Mouse (Mus musculus) monocyte, adult 2 months (primary cell): Measurements from ENCODE around the gene Nos3.

Experiments used
- DNase-seq, 2 experiments: peaks; one replicate each; pipeline ENCODE4 v3.0.0; 2022; ENCODE audit warnings: low spot score in 2 of 2, low read depth in 1 of 2

The Nos3 gene

GRCm38 (mm10) chr5:24344477-24345051 is 20.0 kb upstream of the Nos3 start:
- no peak for DNase-seq

- DNase-seq, result no peak
Measured at GRCm38 (mm10) chr5:24346313-24346712, 18.3 kb upstream of the Nos3 start.

GRCm38 (mm10) chr5:24347186-24347875 is 17.3 kb upstream of the Nos3 start:
- no peak for DNase-seq

- DNase-seq, result no peak
Measured at GRCm38 (mm10) chr5:24348128-24348527, 16.5 kb upstream of the Nos3 start.

- DNase-seq, result no peak
Measured at GRCm38 (mm10) chr5:24348546-24348945, 16.1 kb upstream of the Nos3 start.

GRCm38 (mm10) chr5:24350073-24350472 is 14.5 kb upstream of the Nos3 start:
- DNase-seq, result no peak

- DNase-seq, result no peak
Measured at GRCm38 (mm10) chr5:24350531-24351250, 13.9 kb upstream of the Nos3 start.

GRCm38 (mm10) chr5:24351278-24351677 is 13.3 kb upstream of the Nos3 start, which contains the start of gene Kcnh2:
TSS of gene Kcnh2 (minus strand) at chr5:24351604.
- no peak for DNase-seq

GRCm38 (mm10) chr5:24351701-24352171 is 12.9 kb upstream of the Nos3 start:
- no peak for DNase-seq

GRCm38 (mm10) chr5:24352251-24352859 is 12.3 kb upstream of the Nos3 start:
- no peak for DNase-seq

- no peak for DNase-seq
Measured at GRCm38 (mm10) chr5:24353327-24353726, 11.3 kb upstream of the Nos3 start.

GRCm38 (mm10) chr5:24356764-24357163 is 7.8 kb upstream of the Nos3 start:
- DNase-seq, result no peak

- no peak for DNase-seq
Measured at GRCm38 (mm10) chr5:24357461-24357860, 7.1 kb upstream of the Nos3 start.

- DNase-seq, result peak; percentile 34 to 58
Measured at GRCm38 (mm10) chr5:24360792-24361454, 3.7 kb upstream of the Nos3 start.

- DNase-seq, result no peak
Measured at GRCm38 (mm10) chr5:24363467-24363866, 1.1 kb upstream of the Nos3 start.

GRCm38 (mm10) chr5:24364061-24364460 is 549 bp upstream of the Nos3 start:
- no peak for DNase-seq

- DNase-seq, result no peak
Measured at GRCm38 (mm10) chr5:24364963-24365362, 353 bp downstream of the Nos3 start.

GRCm38 (mm10) chr5:24365528-24365927 is 918 bp downstream of the Nos3 start:
- no peak for DNase-seq

- DNase-seq, result no peak
Measured at GRCm38 (mm10) chr5:24366426-24366825, 1.8 kb downstream of the Nos3 start.

GRCm38 (mm10) chr5:24369767-24370166 is 5.2 kb downstream of the Nos3 start:
- no peak for DNase-seq

GRCm38 (mm10) chr5:24373807-24374206 is 9.2 kb downstream of the Nos3 start:
- DNase-seq, result no peak
